Mouse (Mus musculus) heart, embryonic 13.5 days (tissue): ENCODE results near the gene Dnajc10. TPM values are rescaled to one million over a fixed set of nuclear protein-coding genes. Genes with fewer than 3 reads are reported as not detected.

Experiments
- ATAC-seq: fragments of 200-750 bp; cut with Nextera tagmentation; 2 replicates; pipeline ENCODE4 v1.8.0; 2017; ENCODE audit warnings: moderate TSS enrichment; ENCODE audit not compliant: insufficient number of reproducible peaks, low FRiP score, low TSS enrichment; ENCODE audit errors: extremely low read depth
- H3K27ac ChIP-seq: fragments of 300-500 bp; sonication (generic); replicated peaks from 2 replicates; pipeline ENCODE4 v1.5.1; 2015; ENCODE audit warnings: moderate library complexity, mild to moderate bottlenecking, inconsistent platforms
- H3K27me3 ChIP-seq: fragments of 300-500 bp; sonication (generic); replicated peaks from 2 replicates; pipeline ENCODE4 v1.6.1; 2015; ENCODE audit warnings: mild to moderate bottlenecking, inconsistent platforms
- H3K36me3 ChIP-seq: fragments of 300-500 bp; sonication (generic); 2 replicates; pipeline ENCODE4 v1.6.1; 2015; ENCODE audit warnings: mild to moderate bottlenecking, inconsistent platforms
- H3K4me1 ChIP-seq: fragments of 300-500 bp; sonication (generic); 2 replicates; pipeline ENCODE4 v1.6.1; 2015; ENCODE audit warnings: inconsistent platforms
- H3K4me2 ChIP-seq: fragments of 300-500 bp; sonication (generic); 2 replicates; pipeline ENCODE4 v1.6.1; 2015; ENCODE audit warnings: inconsistent platforms, mild to moderate bottlenecking, moderate library complexity
- H3K4me3 ChIP-seq: fragments of 300-500 bp; sonication (generic); 2 replicates; pipeline ENCODE4 v1.5.1; 2015; ENCODE audit warnings: moderate library complexity, mild to moderate bottlenecking, inconsistent platforms
- H3K9ac ChIP-seq: fragments of 300-500 bp; sonication (generic); 2 replicates; pipeline ENCODE4 v1.6.1; 2015; ENCODE audit warnings: inconsistent platforms, mild to moderate bottlenecking, moderate library complexity
- H3K9me3 ChIP-seq: fragments of 300-500 bp; sonication (generic); 2 replicates; pipeline ENCODE4 v1.6.1; 2016; ENCODE audit warnings: inconsistent platforms
- whole genome bisulfite sequencing: fragments of 180-500 bp; shearing (Covaris S2); methylation state at CpG from one replicate; pipeline ENCODE4 v1.1.7; 2015; ENCODE audit warnings: mixed read lengths; 5-methylcytosine and 5-hydroxymethylcytosine counted together
- polyA plus RNA-seq: library from polyadenylated mRNA; unstranded; fragments of >200 nt; fragmentation: Nextera tagmentation; extraction: Ambion mirVana; gene quantifications from 2 replicates; pipeline ENCODE4 v1.2.1, GENCODE M21; 2015

The Dnajc10 gene
- polyA plus RNA-seq, 1 experiment from 2014 or later: 50.6 TPM

DNA sequence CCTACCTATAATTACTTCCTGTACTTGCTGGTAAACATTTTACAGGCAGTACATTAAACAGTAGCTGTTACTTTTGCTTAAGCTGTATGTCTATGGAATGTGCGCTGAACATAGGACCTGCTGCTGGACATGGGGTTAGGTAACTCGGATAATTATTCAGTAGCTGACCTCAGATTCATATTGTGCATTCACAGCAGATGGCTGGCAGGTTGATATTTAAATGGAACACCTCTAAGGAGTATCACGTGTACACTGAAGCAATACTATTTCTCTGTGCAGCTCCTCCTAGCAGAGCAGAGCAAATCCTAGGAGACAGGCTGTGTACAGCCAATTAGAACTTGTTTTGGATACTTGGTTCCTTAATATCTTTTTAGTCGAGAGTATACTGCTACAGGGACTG, 39.3 kb downstream of the Dnajc10 start:
- no peak for ATAC-seq
- Histone ChIP-seq H3K9me3 (no peaks in the 10 kb centered on the region), H3K4me1 (0 out of 2 replicates have a peak, but pooled peaks cover 2% of the 10 kb centered on the region), H3K9ac (no peak overlapping the region), H3K27me3 (no peaks in the 10 kb centered on the region), H3K27ac (no peak overlapping the region), H3K4me3 (no peak overlapping the region), H3K36me3 (peaks cover 46% of the 10 kb centered on the region), H3K4me2 (no peak overlapping the region)
- 72% methylated on average over 4 of the region's 4 CpGs for WGBS

DNA sequence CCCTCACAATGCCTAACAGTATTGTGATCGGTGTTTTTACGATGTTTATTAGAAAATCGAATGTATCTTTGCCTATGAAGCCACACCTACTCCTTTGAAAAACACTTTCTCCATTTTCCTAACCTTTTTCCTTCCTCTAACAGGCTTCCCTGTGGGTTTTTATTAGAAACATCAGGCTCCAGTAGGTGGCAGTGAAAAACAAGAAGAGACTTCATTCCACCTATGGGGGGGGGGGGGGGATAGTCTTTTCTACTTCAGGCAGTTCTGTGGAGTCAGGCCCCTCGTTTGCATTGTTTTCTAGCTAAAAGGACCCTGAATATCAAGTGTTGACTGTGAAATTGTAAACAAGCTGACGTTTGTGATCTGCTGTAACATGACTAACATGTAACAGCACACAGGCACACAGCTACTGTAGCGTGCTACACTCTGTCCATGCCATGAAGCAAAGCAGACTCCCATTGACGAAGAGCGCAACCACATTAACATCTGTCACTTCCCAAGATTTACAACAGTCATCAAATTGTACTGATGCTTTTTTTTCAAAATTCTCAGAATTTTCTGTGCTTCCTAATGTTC, 41.5 kb downstream of the Dnajc10 start:
- H3K4me1 ChIP-seq: 0 out of 2 replicates have a peak, but pooled peaks cover 2% of the 10 kb centered on the region
- WGBS: 53% methylated on average over 8 of the region's 8 CpGs
- H3K9ac ChIP-seq: no peak overlapping the region
- no peaks in the 10 kb centered on the region for H3K9me3 ChIP-seq
- H3K36me3 ChIP-seq: peaks cover 29% of the 10 kb centered on the region
- ATAC-seq: no peak
- H3K27me3 ChIP-seq: no peaks in the 10 kb centered on the region
- no peak overlapping the region for H3K4me2 ChIP-seq
- no peak overlapping the region for H3K4me3 ChIP-seq
- H3K27ac ChIP-seq: no peak overlapping the region

DNA sequence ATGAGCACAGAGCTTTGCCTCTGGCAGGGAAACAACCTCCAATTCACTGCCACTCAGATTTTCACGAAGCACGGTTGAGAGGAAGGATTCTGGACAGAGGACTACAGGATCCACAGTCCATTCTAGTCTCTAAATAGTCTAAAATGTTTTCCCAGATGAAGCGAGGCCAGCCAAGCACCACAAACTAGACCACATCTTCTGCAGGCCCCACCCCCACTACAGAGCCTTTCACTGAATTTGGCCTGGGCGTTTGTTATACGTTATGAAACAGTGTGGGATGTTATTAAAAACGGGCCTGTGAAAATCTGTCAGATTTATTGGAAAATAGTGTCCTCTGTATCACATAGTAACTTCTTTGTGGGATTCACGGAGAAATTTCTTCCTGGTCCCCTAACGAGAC, 56.2 kb downstream of the Dnajc10 start:
- no peaks in the 10 kb centered on the region for H3K27me3 ChIP-seq
- no peaks in the 10 kb centered on the region for H3K36me3 ChIP-seq
- no peak overlapping the region for H3K4me2 ChIP-seq
- no peak overlapping the region for H3K9ac ChIP-seq
- no peak overlapping the region for H3K4me3 ChIP-seq
- H3K4me1 ChIP-seq: no peaks in the 10 kb centered on the region
- no peak overlapping the region for H3K27ac ChIP-seq
- ATAC-seq: no peak
- 75% methylated on average over 8 of the region's 8 CpGs for WGBS
- H3K9me3 ChIP-seq: no peaks in the 10 kb centered on the region

DNA sequence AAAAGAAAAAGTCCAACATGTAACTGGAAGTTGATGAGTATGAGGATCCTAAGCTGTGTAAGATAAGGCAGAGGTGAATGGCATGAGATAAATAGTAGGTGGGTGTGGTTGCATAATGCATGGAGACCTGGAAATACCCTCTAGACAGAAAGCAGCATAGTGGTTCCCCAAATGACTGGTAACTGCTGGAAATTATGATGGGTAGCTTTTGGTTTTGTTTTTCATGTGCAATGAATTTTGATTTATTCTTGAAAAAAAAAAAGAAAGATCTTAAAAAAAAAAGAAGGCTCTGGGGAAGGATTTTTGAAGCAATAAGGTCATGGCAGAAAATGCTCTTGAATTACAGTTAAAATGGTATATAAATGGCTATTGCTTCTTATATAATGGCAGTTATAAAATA, 59.6 kb downstream of the Dnajc10 start:
- peaks cover 6% of the 10 kb centered on the region; the same call in 1 of the 2 replicates for H3K9me3 ChIP-seq
- H3K9ac ChIP-seq: no peak overlapping the region
- H3K27me3 ChIP-seq: no peaks in the 10 kb centered on the region
- H3K4me2 ChIP-seq: no peak overlapping the region
- H3K4me3 ChIP-seq: no peak overlapping the region
- H3K27ac ChIP-seq: no peak overlapping the region
- H3K36me3 ChIP-seq: no peaks in the 10 kb centered on the region
- no peaks in the 10 kb centered on the region for H3K4me1 ChIP-seq
- ATAC-seq: no peak

DNA sequence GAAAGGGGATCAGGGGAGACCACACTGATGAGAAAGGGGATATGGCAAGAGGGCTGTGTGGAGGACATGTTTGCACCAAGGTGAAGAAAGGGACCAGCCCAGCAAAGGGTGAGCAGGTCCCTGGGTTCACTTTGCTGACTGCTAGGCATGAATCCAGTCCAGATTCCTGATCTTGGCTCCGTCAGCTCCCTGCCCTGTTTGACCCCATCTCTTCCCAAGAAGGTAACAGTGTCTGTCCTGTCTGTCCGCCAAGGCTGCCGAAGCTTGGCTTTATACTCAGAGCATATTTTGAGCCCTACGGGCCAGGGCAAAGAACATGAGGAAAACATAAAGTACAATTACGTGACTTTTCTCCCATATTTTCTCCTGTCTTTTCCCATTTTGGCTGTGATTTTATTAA, 64.6 kb downstream of the Dnajc10 start:
- no peak for ATAC-seq
- 79% methylated on average over 5 of the region's 5 CpGs for WGBS
- H3K36me3 ChIP-seq: no peaks in the 10 kb centered on the region
- H3K4me3 ChIP-seq: no peak overlapping the region
- H3K9ac ChIP-seq: no peak overlapping the region
- no peaks in the 10 kb centered on the region for H3K27me3 ChIP-seq
- no peaks in the 10 kb centered on the region for H3K4me1 ChIP-seq
- H3K27ac ChIP-seq: no peak overlapping the region
- no peak overlapping the region for H3K4me2 ChIP-seq
- H3K9me3 ChIP-seq: peaks cover 6% of the 10 kb centered on the region; the same call in 1 of the 2 replicates

DNA sequence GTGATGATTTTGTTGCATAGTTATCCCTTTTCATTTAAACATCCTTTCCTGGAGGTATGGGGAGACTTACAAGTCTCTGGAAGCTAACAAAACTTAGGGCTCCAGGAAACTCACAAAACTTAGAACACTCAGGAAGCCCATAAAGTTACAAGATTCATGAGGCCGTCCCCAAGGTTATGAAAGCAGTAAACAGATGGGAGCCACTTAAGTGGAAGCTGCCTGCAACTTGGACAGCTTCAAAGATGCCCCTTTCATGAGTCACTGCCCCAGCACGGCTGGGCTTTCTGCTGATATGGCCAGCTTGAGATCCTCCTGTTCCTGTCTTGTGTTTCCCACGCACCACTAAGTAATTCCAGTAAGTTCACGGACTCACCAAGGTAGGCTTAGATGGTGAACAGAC, 69.2 kb downstream of the Dnajc10 start:
- Histone ChIP-seq H3K36me3 (no peaks in the 10 kb centered on the region), H3K4me2 (no peak overlapping the region), H3K27me3 (no peaks in the 10 kb centered on the region), H3K4me1 (peaks cover 12% of the 10 kb centered on the region), H3K27ac (no peak overlapping the region), H3K9ac (no peak overlapping the region), H3K4me3 (no peak overlapping the region), H3K9me3 (no peaks in the 10 kb centered on the region)
- ATAC-seq: no peak
- WGBS: 49% methylated on average over 4 of the region's 4 CpGs

DNA sequence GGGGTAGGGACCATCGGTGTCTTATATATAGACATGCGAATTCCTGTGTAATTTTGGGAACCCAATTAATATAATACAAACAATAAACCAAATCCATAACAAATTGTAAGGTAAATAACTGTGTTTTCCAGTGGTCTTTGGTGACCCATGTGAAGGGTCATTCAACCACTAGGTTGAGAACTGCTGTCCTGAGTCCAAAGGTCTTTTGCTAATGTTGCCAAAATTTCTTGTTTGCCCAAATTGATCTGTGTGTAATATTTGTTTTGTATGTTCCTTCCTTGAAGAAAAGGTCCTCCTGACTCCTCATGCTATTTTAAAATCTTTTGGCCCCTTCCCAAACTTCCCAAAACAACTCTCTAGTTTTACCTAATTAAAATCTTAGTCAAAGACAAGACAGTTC, 71.0 kb downstream of the Dnajc10 start:
- peaks cover 12% of the 10 kb centered on the region for H3K4me1 ChIP-seq
- no peak overlapping the region for H3K4me3 ChIP-seq
- no peak overlapping the region for H3K9ac ChIP-seq
- no peak overlapping the region for H3K27ac ChIP-seq
- 84% methylated on average over 2 of the region's 2 CpGs for WGBS
- H3K9me3 ChIP-seq: no peaks in the 10 kb centered on the region
- no peaks in the 10 kb centered on the region for H3K36me3 ChIP-seq
- no peaks in the 10 kb centered on the region for H3K27me3 ChIP-seq
- no peak overlapping the region for H3K4me2 ChIP-seq
- ATAC-seq: no peak

DNA sequence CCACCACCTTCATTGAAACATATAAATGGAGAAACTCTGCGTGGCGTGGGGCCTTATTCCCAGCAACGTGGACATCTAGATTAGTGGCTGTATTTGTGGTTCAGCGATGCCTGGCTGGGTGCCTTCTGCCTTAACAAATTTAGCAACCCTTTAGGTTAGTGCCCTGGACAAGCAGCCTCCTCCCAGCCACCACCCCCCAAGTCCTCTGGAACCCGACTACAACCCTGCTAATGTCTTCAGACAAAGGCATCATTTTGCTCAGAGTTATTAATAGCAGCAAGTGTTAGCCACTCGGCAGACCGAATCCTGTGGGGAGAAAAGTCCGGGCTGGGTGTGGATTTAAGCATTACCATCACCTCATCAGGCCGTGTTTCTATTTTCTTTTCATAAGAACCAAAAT, 72.4 kb downstream of the Dnajc10 start:
- H3K4me2 ChIP-seq: peak overlapping the region; percentile 26; the same call in 1 of the 2 replicates
- H3K4me3 ChIP-seq: no peak overlapping the region
- no peak overlapping the region for H3K9ac ChIP-seq
- 27% methylated on average over 9 of the region's 9 CpGs for WGBS
- H3K36me3 ChIP-seq: no peaks in the 10 kb centered on the region
- H3K27me3 ChIP-seq: no peaks in the 10 kb centered on the region
- H3K9me3 ChIP-seq: no peaks in the 10 kb centered on the region
- ATAC-seq: no peak
- H3K27ac ChIP-seq: peak overlapping the region; percentile 61
- peaks cover 12% of the 10 kb centered on the region for H3K4me1 ChIP-seq

DNA sequence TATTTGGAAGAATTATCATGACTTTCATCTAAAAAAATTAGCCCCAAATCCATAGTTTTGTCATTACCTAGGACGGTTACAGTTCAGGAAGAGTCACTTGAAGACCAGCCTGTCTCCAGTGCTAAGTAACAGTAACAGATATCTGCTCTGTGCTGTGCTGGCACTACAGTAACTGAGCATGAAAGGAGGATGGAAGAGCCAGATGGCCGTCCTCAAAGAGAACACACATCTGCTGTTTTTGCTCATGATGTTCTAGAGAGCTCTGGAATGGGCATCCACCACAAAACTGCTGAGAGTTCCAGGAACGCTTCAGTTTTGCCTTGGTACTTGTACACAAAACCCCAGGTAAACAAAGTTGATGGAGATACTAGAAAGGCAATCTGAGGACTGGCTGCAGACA, 73.1 kb downstream of the Dnajc10 start:
- Histone ChIP-seq H3K36me3 (no peaks in the 10 kb centered on the region), H3K27ac (no peak overlapping the region), H3K27me3 (no peaks in the 10 kb centered on the region), H3K9me3 (no peaks in the 10 kb centered on the region), H3K4me2 (no peak overlapping the region), H3K4me1 (peaks cover 12% of the 10 kb centered on the region), H3K9ac (no peak overlapping the region), H3K4me3 (no peak overlapping the region)
- ATAC-seq: no peak
- WGBS: 58% methylated on average over 3 of the region's 3 CpGs

DNA sequence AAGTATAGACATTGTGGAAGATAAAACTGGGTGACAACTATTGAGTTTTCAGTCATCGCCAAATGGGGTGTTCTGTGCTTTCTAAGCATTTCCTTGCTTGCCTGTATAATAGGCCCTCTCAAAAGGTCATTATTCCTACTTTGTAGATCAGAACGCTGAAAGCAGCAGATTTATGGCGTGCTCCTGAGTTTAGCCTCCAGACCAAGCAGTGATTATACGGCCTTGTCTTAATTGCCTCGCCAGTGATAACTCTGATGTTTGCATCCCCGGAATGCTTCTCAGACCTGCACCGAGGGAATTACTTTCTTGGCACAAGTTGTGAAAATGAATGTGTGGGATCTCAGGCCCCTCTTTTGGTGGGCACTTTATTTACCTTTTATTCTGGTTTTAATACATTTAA, 80.8 kb downstream of the Dnajc10 start:
- Histone ChIP-seq H3K36me3 (no peaks in the 10 kb centered on the region), H3K27me3 (no peaks in the 10 kb centered on the region), H3K4me1 (peaks cover 6% of the 10 kb centered on the region; the same call in 1 of the 2 replicates), H3K9ac (no peak overlapping the region), H3K4me3 (no peak overlapping the region), H3K9me3 (no peaks in the 10 kb centered on the region), H3K27ac (no peak overlapping the region), H3K4me2 (no peak overlapping the region)
- WGBS: 49% methylated on average over 7 of the region's 7 CpGs
- no peak for ATAC-seq

DNA sequence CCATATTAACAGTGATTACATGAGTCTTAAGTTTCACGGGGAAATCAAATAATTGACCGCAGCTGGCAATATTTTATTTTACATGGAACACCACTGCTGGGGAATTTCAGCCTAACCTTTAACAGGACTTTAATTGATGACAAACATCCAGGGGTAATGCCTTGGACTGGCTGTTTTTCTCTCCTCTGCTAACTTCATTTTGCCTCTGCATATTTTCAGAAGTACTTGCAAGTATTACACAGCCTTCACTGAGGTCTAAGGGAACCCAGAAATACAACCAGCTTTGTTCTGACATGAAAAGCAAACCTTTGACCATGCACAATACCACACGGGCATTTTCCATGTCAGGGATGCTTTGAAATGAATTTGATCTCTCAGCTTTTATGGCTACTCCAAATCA, 81.6 kb downstream of the Dnajc10 start:
- no peak for ATAC-seq

DNA sequence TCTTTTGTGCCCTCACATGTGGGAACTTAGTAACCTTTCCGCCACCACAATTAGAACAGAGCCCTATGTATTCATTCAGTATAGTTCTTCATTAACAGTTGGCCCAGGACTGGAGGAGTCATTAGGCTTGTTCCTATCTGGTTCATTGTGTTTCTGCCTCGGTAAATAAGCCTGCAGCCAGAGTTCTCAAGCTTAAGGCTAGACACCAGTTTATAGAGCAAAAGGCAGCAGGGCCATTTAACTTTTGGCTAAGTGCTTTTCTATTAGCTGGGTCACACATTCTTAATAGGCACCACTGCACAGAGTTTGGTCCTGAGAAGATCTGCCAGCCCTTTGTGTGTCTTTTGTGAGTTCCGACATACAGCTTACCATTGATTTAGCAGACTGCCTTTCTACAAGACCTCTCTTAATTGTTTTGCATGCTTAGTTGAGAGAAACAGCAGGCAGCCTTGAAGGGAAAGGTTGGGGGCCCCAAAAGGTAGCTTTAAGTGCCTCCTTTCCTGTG, 83.4 kb downstream of the Dnajc10 start:
- Histone ChIP-seq H3K36me3 (no peaks in the 10 kb centered on the region), H3K9ac (no peak overlapping the region), H3K27me3 (no peaks in the 10 kb centered on the region), H3K9me3 (no peaks in the 10 kb centered on the region), H3K4me3 (no peak overlapping the region), H3K4me1 (peaks cover 6% of the 10 kb centered on the region; the same call in 1 of the 2 replicates), H3K4me2 (no peak overlapping the region), H3K27ac (no peak overlapping the region)
- no peak for ATAC-seq
- 46% methylated on average over 3 of the region's 3 CpGs for WGBS

More for the DNA sequence above, 81.6 kb downstream of the Dnajc10 start:
- no peaks in the 10 kb centered on the region for H3K27me3 ChIP-seq
- H3K4me2 ChIP-seq: no peak overlapping the region
- no peak overlapping the region for H3K9ac ChIP-seq
- peaks cover 6% of the 10 kb centered on the region; the same call in 1 of the 2 replicates for H3K4me1 ChIP-seq
- WGBS: 71% methylated on average over 3 of the region's 3 CpGs
- no peaks in the 10 kb centered on the region for H3K9me3 ChIP-seq
- no peaks in the 10 kb centered on the region for H3K36me3 ChIP-seq
- no peak overlapping the region for H3K27ac ChIP-seq
- no peak overlapping the region for H3K4me3 ChIP-seq
